Mouse (Mus musculus) embryonic facial prominence, embryonic 14.5 days (tissue): ENCODE results near the gene Syngr1. TPM values are rescaled to one million over a fixed set of nuclear protein-coding genes. Genes with fewer than 3 reads are reported as not detected.

Experiments
- ATAC-seq: fragments of 200-750 bp; cut with Nextera tagmentation; 2 replicates; pipeline ENCODE4 v1.8.0; 2017; ENCODE audit warnings: low read depth, moderate number of reproducible peaks, moderate TSS enrichment
- DNase-seq: peaks from one replicate; pipeline ENCODE4 v3.0.0-alpha.2; 2015; ENCODE audit warnings: low spot score
- H3K27ac ChIP-seq: fragments of 300-500 bp; sonication (generic); replicated peaks from 2 replicates; pipeline ENCODE4 v1.5.1; 2014; ENCODE audit warnings: low read depth, mild to moderate bottlenecking, low read length, moderate library complexity
- H3K27me3 ChIP-seq: fragments of 300-500 bp; sonication (generic); replicated peaks from 2 replicates; pipeline ENCODE4 v1.6.1; 2014; ENCODE audit warnings: low read length; ENCODE audit not compliant: control insufficient read depth, insufficient read depth
- H3K36me3 ChIP-seq: fragments of 300-500 bp; sonication (generic); 2 replicates; pipeline ENCODE4 v1.6.1; 2014; ENCODE audit warnings: low read length, mixed read lengths; ENCODE audit not compliant: control insufficient read depth, insufficient read depth
- H3K4me1 ChIP-seq: fragments of 300-500 bp; sonication (generic); 2 replicates; pipeline ENCODE4 v1.6.1; 2014; ENCODE audit warnings: antibody characterized with exemption, low read length; ENCODE audit not compliant: control insufficient read depth, insufficient read depth
- H3K4me2 ChIP-seq: fragments of 300-500 bp; sonication (generic); 2 replicates; pipeline ENCODE4 v1.6.1; 2014; ENCODE audit warnings: low read depth, mild to moderate bottlenecking, low read length, moderate library complexity, mixed read lengths
- H3K4me3 ChIP-seq: fragments of 300-500 bp; sonication (generic); 2 replicates; pipeline ENCODE4 v1.5.1; 2014; ENCODE audit warnings: low read depth, mild to moderate bottlenecking, low read length
- H3K9ac ChIP-seq: fragments of 300-500 bp; sonication (generic); 2 replicates; pipeline ENCODE4 v1.6.1; 2014; ENCODE audit warnings: low read depth, mild to moderate bottlenecking, low read length, moderate library complexity, mixed read lengths
- H3K9me3 ChIP-seq: fragments of 300-500 bp; sonication (generic); 2 replicates; pipeline ENCODE4 v1.6.1; 2016; ENCODE audit warnings: low read length; ENCODE audit not compliant: control insufficient read depth
- WGBS: fragments of 180-500 bp; shearing (Covaris S2); extraction: QIAGEN DNeasy Blood & Tissue Kit; methylation state at CpG from one replicate; pipeline ENCODE4 v1.1.7; 2014; 5-methylcytosine and 5-hydroxymethylcytosine counted together
- polyA plus RNA-seq: library from polyadenylated mRNA; unstranded; fragments of >200 nt; fragmentation: Nextera tagmentation; extraction: Ambion mirVana; gene quantifications from 2 replicates; pipeline ENCODE4 v1.2.1, GENCODE M21; 2014

Gene Syngr1
- polyA plus RNA-seq, 1 experiment from 2014 or later = 10.3 TPM

DNA sequence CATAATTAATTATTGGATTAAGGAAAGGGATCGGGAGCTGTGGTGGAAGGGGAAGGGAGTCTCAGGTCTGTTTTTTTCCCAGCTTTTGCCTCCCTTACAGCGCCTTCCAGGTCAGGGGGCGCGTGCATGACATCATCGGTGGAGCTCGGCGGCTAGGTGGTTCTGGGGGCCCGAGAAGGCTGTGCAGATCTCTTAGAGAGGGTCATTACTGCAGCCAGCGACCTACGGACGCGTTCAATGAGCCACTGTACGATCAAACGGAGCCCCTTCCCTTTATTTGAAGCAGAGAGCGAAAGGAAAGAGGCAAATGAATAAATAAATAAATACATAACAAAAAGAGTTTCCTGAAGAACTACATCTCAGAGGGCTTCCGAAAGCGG is 403 bp upstream of the Syngr1 start:
- Histone ChIP-seq H3K27me3 (peaks cover 51% of the 10 kb centered on the region), H3K27ac (no peak overlapping the region), H3K4me2 (peak overlapping the region; percentile 98), H3K9ac (peak overlapping the region; percentile 70), H3K4me1 (no peaks in the 10 kb centered on the region), H3K9me3 (no peaks in the 10 kb centered on the region), H3K4me3 (peak overlapping the region; percentile 68), H3K36me3 (no peaks in the 10 kb centered on the region)
- ATAC-seq = no peak
- DNase-seq = no peak
- 2% methylated on average over 17 of the region's 17 CpGs for WGBS

DNA sequence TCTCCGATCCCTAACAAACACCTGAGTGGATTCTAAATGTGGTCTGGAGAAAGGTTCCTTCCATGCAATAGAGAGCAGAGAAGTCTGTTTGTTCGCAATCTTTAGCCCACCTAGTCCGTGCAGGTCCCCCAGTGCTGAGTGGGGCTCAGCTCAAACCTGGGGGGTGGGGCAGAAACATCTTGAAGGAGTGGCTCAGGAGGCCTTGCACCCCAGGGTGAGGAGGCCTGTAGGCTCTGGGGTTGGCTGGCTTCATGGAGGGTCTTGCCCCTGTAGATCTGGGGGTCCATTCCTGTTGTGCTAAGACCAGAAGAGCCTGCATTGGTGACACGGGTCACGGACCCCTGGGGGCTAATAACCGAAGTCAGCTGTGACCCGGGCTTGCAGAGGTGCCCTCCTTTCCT is 907 bp downstream of the Syngr1 start:
- Histone ChIP-seq H3K9me3 (no peaks in the 10 kb centered on the region), H3K4me2 (peak overlapping the region; percentile 98; the same call in 1 of the 2 replicates), H3K27ac (no peak overlapping the region), H3K36me3 (no peaks in the 10 kb centered on the region), H3K9ac (0 out of 2 replicates have a peak overlapping the region, but pooled peaks have one; percentile 70), H3K27me3 (peaks cover 51% of the 10 kb centered on the region), H3K4me3 (peak overlapping the region; percentile 68), H3K4me1 (no peaks in the 10 kb centered on the region)
- DNase-seq = no peak
- no peak for ATAC-seq
- 15% methylated on average over 7 of the region's 7 CpGs for WGBS

DNA sequence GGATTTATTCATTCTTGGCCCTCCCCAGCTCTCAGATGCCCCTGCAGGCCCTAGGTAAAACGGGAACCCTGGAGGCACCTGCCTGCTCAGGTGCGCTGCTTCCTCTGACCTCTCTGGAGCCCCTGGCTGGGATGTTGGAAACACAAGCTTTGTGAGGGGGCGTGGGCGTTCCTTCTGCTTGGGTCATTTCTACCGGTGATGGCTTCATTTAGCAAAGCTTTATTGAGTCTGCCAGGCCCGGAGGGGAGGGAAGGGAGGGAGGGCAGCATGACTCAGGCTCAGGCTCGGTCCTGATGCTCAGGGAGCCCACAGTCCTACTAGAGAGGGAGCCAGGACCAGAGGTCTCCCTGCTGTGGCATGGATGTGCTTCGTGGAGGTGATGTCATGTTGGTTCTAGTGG is 1.5 kb downstream of the Syngr1 start:
- WGBS = 20% methylated on average over 8 of the region's 8 CpGs

DNA sequence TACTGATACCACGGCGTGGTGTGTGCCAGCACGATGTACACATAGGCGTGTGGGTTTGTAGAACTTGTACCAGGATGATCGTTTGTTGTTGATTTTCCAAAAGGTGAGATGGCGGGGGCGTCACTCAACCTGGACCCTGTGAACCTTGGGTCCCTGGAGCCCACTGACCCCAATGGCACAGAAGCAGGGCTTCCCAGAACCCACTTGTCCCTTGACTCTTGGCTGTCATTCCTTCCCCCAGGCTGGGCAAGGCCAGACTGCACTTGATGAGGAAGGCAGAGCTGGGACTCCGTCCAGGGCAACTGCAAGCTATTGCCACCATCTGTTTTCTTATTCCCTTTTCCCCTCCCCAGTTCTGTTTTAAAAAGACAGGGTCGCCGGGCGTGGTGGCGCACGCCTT is 3.1 kb downstream of the Syngr1 start:
- Histone ChIP-seq H3K27me3 (peaks cover 48% of the 10 kb centered on the region), H3K27ac (no peak overlapping the region), H3K36me3 (no peaks in the 10 kb centered on the region), H3K4me1 (0 out of 2 replicates have a peak, but pooled peaks cover 8% of the 10 kb centered on the region), H3K4me2 (no peak overlapping the region), H3K9ac (no peak overlapping the region), H3K9me3 (no peaks in the 10 kb centered on the region), H3K4me3 (no peak overlapping the region)
- WGBS = 86% methylated on average over 13 of the region's 13 CpGs
- DNase-seq (no peak), ATAC-seq (no peak)

More for the DNA sequence above, 1.5 kb downstream of the Syngr1 start:
- ATAC-seq (no peak), DNase-seq (no peak)
- no peaks in the 10 kb centered on the region for H3K36me3 ChIP-seq
- H3K9ac ChIP-seq = no peak overlapping the region
- H3K27ac ChIP-seq = no peak overlapping the region
- peaks cover 51% of the 10 kb centered on the region for H3K27me3 ChIP-seq
- no peak overlapping the region for H3K4me3 ChIP-seq
- H3K4me1 ChIP-seq = 0 out of 2 replicates have a peak, but pooled peaks cover 4% of the 10 kb centered on the region
- H3K4me2 ChIP-seq = no peak overlapping the region
- H3K9me3 ChIP-seq = no peaks in the 10 kb centered on the region

DNA sequence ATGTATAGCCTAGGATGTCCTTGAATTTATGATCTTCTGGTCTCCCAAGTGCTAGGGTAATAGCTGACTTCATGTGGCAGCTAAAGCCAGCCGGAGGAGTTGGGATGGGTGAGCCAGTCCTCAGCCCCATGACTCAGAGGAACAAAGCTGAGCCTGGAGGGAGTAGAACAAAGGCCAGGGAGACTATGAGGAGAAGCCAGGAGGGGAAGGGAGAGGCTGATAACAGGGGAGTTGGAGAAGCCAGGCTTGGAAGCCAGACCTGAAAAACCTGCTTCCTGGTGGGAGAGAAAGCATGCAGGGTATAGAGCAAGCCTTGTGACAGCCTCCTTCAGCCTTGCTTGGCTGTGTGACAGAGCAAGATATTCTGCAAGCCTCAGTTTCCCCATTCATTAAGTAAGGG is 4.5 kb downstream of the Syngr1 start:
- Histone ChIP-seq H3K4me3 (no peak overlapping the region), H3K4me1 (0 out of 2 replicates have a peak, but pooled peaks cover 8% of the 10 kb centered on the region), H3K4me2 (no peak overlapping the region), H3K27ac (no peak overlapping the region), H3K27me3 (peaks cover 34% of the 10 kb centered on the region), H3K9ac (no peak overlapping the region), H3K9me3 (no peaks in the 10 kb centered on the region), H3K36me3 (no peaks in the 10 kb centered on the region)
- DNase-seq (peak; percentile 43), ATAC-seq (no peak)
- WGBS = 61% methylated on average over 1 of the region's 1 CpGs

DNA sequence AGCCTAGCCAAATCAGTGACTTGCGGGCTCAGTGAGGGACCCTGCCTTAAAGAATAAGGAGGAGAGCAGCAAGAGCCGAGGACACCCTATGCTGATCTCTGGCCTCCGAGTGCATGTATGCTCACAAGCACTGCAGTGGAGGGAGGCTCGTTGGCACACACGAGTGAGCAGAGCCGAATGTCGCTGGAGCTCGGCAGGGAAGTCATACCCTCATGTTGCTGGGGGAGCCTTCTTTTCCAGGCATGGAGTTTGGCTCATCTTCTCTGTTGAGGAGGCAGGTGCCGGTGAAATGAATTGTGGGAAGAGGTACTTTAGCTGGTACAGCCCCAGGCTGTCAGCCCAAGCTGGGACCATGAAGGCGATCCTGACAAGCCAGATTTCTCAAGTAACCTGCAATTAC is 5.3 kb downstream of the Syngr1 start:
- no peak overlapping the region for H3K27ac ChIP-seq
- no peaks in the 10 kb centered on the region for H3K9me3 ChIP-seq
- 0 out of 2 replicates have a peak, but pooled peaks cover 8% of the 10 kb centered on the region for H3K4me1 ChIP-seq
- H3K4me3 ChIP-seq = no peak overlapping the region
- no peak overlapping the region for H3K9ac ChIP-seq
- ATAC-seq (no peak), DNase-seq (no peak)
- no peaks in the 10 kb centered on the region for H3K36me3 ChIP-seq
- no peak overlapping the region for H3K4me2 ChIP-seq
- H3K27me3 ChIP-seq = peaks cover 26% of the 10 kb centered on the region
- 62% methylated on average over 10 of the region's 10 CpGs for WGBS

DNA sequence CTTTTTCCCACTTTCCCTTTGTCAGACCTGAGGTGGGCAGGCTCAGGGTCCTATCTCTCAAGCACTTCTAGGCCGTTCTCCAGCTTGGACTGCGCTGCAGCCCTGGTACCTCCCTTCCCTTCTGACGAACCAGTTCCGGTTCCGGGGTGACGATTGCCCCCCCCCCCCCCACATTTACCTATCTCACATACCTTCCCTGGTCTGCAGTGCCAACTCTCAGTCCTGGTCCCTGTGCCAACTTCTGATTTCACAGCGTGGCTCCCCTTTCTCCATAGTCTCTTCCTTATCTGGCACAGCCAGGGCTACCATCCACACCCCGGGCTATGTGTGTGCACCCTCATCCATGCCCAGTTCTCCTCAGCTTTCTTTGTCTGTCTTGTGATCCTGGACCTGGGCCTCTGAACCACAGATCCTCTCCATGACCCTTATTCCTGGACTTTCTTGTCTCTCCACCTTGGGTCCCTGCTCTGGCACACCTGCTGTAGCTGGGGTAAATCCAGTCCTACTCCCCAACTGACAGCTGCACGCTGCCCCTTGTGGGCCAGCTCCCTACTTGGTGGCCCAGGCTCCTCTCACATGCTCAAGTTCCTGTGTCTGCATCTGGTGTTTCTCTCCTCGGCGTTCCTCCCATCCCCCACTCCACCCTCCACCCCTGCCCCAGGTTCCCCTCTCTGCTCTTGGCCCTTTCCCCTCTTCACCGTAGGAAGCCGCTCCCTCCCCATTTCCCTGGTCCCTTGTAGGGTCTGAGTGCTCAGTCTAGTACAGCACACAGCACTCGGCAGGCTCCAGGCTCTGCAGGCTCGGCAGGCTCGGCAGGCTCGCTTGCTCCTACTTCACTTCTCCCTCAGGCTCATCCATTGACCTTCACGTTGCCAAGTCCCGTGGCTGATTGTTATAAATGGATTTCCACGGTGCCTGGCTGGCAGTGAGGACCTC is 6.1 kb downstream of the Syngr1 start:
- no peak overlapping the region for H3K27ac ChIP-seq
- ATAC-seq (peak; percentile 83), DNase-seq (peak; percentile 73)
- 0 out of 2 replicates have a peak, but pooled peaks cover 8% of the 10 kb centered on the region for H3K4me1 ChIP-seq
- H3K4me3 ChIP-seq = no peak overlapping the region
- no peaks in the 10 kb centered on the region for H3K9me3 ChIP-seq
- H3K4me2 ChIP-seq = peak overlapping the region; percentile 32; the same call in 1 of the 2 replicates
- WGBS = 15% methylated on average over 17 of the region's 20 CpGs
- peaks cover 18% of the 10 kb centered on the region for H3K27me3 ChIP-seq
- H3K9ac ChIP-seq = no peak overlapping the region
- no peaks in the 10 kb centered on the region for H3K36me3 ChIP-seq

DNA sequence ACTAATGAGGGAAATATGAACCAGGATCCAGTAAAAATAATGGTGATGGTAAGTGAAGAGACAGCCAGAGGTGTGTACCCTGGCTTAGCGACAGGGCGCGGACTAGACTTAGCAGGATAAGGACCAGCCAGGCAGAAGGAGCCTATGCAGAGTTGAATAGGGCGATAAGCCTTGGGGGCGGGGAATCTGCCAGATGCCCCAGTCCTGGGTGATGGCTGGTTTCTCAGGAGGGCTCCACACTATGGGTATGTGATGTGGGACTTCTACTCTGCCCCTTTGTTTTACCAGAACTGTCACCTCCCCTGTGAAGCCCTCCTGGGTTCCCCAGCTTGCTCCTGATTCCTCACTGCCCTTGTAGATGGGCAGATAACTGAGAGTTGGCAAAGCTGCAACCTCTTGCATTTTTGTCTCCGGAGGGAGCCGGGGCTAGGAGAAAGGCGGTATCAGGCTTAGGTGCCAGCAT is 6.9 kb downstream of the Syngr1 start:
- ATAC-seq (peak; percentile 10; the same call in 1 of the 2 replicates), DNase-seq (no peak)
- no peaks in the 10 kb centered on the region for H3K36me3 ChIP-seq
- H3K9me3 ChIP-seq = no peaks in the 10 kb centered on the region
- no peak overlapping the region for H3K4me3 ChIP-seq
- H3K9ac ChIP-seq = no peak overlapping the region
- H3K4me1 ChIP-seq = 0 out of 2 replicates have a peak, but pooled peaks cover 8% of the 10 kb centered on the region
- H3K27me3 ChIP-seq = peaks cover 10% of the 10 kb centered on the region; the same call in 1 of the 2 replicates
- H3K27ac ChIP-seq = no peak overlapping the region
- no peak overlapping the region for H3K4me2 ChIP-seq
- WGBS = 32% methylated on average over 8 of the region's 8 CpGs
